Comparison of ENCODE assay signal across 3 mouse cellular contexts in genomic region chr14:53020152-53020551, GRCm38 (mm10).
A peak's percentile ranks its signal among the peaks of the same experiment; 100 is the strongest.
DNase-seq lines count a peak whose midpoint lies in the region; ATAC-seq lines count a peak whose summit lies in the region.

No protein-coding gene starts in this region.

- peak; percentile 9 for DNase-seq in thymus, postnatal 25 days

- ATAC-seq in CD4-positive, CD25-positive, alpha-beta regulatory T cell, adult 4 months: peak; percentile 72
- peak; percentile 64 for ATAC-seq in inflammation-experienced regulatory T-cells, adult 6 months
